Mouse (Mus musculus) heart, postnatal 10 days (tissue): Measurements from ENCODE around the gene Ivd. TPM values are rescaled to one million over a fixed set of nuclear protein-coding genes. Genes with fewer than 3 reads are reported as not detected.

Experiments
- DNase-seq, 2 experiments: peaks; one replicate each; pipeline ENCODE4 v3.0.0; 2021
- intact Hi-C: fragments of 180-260 bp; cut with DNase I; formaldehyde crosslinking; loops from one replicate; pipeline ENCODE4 v1.15.1; 2025
- total RNA-seq, 2 experiments: library from RNA; stranded (reverse); gene quantifications; 2 replicates each; pipeline ENCODE4 v1.2.3; 2021

Ivd gene
- total RNA-seq, 2 experiments from 2014 or later: 96.3 to 98.2 TPM

DNA sequence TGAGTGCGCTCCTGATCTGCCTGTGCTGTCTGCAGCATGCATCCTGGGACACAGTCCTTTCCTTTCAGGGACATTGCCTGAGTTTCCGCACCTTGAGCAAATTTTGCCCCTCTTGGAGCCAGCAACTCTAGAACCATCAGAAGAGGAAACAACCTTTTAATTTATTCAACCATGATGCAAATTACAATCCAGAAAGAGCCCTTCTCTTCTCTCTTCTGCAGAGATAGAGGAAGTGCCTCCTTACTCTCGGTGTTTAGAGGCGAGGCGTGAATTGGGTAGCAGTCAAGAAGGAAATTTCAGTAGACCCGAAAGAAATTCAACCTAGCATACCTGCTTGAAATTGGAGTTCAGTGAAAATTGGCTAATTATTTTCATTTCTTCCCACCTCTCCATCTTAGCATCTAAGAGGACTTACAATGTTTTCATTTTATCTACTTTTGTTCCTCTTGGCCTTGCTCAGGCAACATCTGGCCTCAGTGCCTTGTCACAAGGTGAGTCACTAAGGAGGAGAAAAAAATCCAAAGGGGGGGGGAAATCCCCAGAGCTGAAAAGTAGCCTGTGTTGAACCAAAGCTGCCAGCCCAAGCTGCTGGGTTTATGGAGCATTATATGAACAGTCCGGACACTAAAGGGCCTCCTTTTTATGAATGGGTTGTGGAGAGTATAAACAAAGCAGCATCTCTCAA lies 43.8 kb downstream of the Ivd start:
- intact Hi-C loops: loop anchor here (2.0 kb wide), 1 partner anchor 21 kb away; the partner anchor contains the start of gene Chst14
- DNase-seq: no peak

DNA sequence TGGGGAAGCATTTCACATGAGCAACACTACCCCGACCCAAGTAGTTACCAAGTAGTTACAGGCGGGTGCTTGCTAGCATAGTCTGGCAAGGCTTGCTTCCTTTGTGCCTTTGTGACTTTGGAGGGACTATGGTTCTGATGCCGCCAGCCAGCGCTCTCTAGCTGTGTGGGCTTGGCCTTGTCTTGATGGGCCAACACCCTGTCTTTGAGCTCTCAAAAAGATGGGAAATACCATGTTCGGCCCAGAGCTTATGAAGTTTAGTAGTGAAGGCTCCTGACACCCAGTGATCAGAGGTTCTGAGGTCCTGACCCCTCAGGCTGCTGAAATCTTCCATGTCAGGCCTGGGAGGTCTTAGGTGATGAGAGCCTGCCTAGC lies 44.4 kb downstream of the Ivd start:
- intact Hi-C loops: loop anchor here (2.0 kb wide), 1 partner anchor 21 kb away; the partner anchor contains the start of gene Chst14
- DNase-seq: no peak

DNA sequence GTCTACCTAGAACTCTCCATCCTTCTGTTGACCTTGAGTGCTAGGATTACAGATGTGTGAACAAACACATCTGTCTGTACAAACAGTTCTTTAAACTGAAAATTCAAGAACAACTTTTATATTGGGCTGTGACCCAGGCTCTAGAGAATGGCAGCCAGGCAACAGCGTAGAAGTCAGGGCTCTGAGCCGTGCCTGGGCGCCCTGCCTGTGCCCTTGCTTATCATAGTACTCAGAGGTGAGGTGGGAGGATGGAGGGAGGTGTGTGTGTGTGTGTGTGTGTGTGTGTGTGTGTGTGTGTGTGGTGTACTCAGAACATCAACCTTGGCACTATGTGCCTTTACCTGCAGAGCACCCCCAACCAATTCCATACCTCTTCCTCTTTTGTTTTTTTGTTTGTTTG lies 46.0 kb downstream of the Ivd start:
- intact Hi-C loops: loop anchor here (2.0 kb wide), 1 partner anchor 19 kb away; the partner anchor contains the start of gene Chst14
- peak; percentile 51 to 59 for DNase-seq

DNA sequence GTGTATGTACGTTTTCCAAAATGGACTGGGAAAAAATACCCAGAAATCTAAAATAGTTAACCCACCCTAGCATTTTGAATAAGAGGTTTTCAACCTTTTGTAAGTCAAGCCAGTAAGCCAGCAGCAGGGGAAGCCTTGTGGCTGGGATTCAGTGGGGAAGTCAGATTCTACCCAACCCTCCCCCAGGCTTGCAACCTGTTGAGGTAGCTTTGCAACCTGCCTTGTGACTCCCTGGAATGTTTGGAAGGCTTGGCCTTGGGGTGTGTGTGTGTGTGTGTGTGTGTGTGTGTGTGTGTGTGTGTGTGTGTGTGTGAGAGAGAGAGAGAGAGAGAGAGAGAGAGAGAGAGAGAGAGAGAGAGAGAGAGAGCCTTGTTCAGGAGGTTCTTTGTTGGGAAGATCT lies 47.4 kb downstream of the Ivd start:
- no peak for DNase-seq
- intact Hi-C loops: no loop called here

DNA sequence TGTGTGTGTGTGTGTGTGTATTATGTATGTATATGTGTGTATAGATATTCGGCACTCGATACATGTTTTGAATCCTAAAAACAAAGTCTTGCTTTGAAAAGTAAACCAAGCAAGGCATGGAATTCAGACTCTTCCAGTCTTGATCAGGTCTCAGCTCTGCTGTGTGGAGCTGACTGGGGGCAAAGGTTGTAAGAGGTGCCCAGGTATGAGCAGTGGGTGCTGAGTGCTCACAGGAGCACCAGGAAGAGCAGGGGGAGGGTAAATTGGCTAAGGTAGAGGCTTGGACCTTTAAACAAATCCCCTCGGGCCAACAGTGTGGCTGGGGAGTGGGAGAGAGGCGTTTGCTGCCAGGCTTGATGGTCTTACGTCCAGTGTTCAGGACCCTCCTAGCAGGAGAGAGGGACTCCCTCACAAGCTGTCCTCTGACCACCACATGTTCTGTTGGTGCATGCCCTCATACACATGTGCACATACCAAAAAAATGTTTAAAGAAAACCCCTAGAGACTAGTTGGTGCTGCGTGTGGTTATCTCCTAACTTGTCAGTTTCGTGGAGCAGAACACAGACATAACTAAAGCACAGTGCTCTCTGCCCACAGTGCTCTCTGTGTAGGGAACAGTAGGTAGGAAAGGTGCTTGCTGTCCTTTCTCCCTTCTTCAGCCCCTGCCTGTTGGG lies 49.0 kb downstream of the Ivd start:
- intact Hi-C loops: no loop called here
- DNase-seq: no peak

DNA sequence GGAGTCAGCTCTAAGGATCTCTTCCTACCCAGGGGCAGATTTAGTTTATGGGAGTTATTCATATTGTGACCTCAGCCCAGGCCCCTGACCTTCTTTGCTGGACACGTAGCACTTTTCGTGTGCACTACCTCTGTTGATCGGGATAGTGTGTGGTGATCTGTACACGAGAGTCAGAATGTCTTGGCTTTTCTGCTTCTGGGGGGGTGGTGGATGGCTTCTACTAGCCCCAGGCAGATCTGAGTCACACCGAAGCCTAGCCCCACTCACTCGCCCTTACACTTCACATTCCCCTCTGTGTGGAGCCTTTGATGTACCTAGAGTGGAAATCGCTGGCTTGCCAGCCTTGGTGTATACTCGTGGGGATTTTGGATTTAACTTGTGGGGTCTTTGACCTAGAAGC lies 51.0 kb downstream of the Ivd start:
- intact Hi-C loops: no loop called here
- no peak for DNase-seq

DNA sequence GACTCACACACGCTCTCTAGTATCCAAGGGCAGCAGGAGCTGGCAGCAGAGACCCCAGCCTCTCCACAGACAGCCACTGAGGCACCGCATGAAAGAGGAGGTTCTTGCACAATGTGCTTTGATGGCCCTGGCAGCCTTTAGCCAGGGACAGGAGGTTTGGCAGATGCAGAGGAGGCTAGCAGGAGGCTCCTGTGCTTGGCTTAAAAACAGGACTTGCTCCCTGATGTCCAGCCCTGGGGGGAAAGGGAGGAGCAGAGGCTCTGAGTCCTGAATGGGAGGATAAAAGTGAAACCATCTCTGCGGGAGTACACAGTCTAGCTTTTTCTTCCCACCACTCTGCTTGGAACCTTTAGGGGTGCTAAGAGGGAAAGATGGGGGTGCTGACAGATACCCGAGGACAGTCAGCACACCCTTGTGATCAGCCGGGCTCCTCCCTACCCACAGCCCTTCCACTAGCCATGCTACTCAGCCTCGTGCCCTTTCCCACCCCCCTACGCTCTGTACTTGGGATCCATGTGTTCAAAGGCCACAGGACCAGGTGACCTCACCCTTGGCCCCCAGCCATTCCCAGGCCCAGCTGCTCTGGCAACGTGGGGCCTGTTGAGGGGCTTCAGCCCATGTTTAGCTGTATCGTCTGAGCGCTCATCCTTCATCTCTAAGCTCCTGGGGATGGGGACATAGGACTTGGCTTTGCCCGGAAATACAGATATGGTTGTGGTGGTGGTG lies 52.0 kb downstream of the Ivd start:
- DNase-seq: no peak
- intact Hi-C loops: no loop called here

DNA sequence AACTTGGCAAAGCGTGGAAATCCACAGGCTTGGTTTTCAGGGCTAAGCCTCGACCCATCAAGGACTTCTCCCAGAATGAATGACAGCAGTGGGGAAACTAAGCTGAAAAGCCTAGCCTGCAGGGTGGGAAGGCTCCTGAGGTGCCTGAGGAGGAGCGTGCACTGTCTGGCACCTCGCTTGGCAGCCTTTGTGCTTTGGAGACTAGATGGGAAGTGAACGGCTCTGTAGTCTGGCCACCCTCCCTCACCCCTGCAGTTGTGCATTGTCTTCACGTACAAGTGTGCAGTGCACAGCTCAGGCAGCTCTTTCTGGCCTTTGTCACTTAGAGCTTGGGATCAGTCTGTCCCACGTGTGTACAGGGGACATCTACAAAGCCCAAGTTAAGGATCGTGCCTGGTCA lies 52.9 kb downstream of the Ivd start:
- intact Hi-C loops: no loop called here
- DNase-seq: no peak

DNA sequence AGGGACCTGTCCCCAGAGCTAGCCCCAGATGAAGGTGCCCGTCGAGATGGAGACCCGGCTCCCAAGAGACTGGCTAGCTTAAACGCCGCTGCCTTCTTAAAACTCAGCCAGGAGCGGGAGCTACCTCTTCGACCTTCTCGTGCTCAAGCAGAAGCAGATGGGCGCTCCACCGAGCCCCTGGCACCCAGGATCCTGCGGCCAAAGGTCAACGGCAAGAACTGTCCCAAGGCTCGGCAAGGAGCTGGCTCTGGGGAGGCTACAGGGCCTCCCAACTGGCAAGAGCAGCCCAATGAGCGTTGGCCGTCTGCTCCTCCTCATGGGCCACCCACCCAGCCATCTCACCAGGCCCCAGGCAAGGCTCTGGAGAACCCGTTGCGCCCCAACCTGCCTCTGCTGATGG lies 54.7 kb downstream of the Ivd start:
- intact Hi-C loops: no loop called here
- DNase-seq: no peak

DNA sequence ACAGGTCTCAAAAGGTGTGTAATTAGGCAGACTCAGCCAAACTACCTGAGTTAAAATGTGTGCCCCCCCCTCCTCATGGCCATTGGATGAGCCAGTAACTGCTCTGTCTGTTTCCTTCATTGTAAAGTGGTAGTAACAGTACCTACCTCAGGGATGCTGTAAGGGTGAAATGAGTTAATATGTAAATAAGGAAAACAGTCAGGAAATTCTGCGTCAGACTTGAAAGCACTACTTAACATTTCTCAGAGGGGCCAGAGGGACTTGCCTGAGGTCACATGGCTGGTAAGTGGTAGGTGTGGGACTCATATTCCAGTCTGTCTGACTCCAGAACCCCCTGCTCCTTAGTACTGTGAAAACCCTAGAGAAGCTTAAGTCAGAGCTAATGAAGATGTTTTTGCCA lies 56.8 kb downstream of the Ivd start:
- intact Hi-C loops: no loop called here
- no peak for DNase-seq

DNA sequence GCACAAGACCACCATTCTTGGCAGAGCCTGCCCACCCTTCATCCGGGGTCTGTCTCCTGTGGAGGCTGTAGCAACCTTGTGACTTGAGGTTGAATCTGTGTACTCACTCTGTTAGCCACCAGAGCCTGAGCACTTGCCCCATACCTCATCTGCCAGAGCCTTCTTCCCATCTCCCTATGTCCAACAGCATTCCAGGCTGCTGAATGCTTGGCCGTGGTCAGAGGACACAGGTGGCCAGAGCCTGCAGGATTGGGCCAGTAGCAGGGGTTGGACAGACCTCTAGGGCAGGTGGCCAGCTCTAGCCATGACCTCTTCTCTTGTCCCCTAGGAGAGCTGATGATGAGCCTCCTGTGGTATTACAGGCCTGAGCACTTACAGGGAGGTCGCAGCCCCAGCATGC lies 58.7 kb downstream of the Ivd start:
- no peak for DNase-seq

DNA sequence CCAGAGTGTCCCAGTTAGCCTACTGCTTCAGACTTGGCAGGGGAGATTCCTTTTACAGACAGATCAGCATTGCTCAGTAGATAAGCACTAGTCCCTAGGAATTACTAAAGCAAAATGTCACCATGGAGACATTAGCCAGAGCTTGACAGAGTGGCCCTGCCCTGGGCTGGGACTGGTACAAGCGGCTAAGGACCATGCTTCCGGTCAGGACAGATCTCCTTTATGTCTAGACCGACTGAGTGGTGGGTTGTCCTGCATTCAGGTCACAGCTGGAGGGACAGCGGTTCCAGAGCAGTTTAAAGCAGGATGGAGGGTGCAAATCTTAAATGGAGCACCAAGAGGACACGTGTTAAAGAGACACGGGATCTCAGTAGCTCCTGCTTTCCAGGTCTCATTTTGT lies 64.2 kb downstream of the Ivd start:
- intact Hi-C loops: loop anchor here (2.0 kb wide), 1 partner anchor 19 kb away; no protein-coding TSS in a partner anchor
- DNase-seq: no peak

More for the DNA sequence above, 58.7 kb downstream of the Ivd start:
- intact Hi-C loops: no loop called here

DNA sequence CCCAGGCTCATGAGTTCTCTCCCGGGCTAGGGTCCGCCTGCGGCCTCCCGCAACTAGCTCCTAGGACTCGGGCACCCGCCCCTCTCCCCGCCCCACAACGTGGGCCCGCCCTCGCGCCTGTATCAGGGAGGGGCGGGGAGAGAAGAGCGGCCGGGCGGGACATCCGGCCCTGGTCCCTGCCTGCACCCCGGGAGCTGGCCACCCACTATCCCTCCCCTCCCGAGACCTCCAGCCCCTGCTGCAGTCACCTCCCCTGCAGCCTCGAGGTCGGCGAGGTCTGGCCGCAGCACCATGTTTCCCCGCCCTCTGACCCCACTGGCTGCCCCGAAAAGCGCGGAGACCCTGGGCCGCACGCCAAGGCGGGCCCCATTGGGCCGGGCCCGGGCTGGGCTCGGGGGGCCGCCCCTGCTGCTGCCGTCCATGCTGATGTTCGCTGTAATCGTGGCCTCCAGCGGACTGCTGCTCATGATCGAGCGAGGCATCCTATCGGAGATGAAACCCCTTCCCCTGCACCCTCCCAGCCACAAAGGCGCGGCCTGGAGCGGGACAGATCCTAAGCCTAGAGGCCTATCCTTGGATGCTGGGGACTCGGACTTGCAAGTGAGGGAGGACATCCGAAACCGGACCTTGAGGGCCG lies 64.7 kb downstream of the Ivd start, which contains the start of gene Chst14:
Chst14 (plus strand) TSS at position 136 of the 637 bp plus-strand sequence.
- intact Hi-C loops: loop anchor here (2.0 kb wide), 1 partner anchor 20 kb away; no protein-coding TSS in a partner anchor
- DNase-seq: peak; percentile 84

DNA sequence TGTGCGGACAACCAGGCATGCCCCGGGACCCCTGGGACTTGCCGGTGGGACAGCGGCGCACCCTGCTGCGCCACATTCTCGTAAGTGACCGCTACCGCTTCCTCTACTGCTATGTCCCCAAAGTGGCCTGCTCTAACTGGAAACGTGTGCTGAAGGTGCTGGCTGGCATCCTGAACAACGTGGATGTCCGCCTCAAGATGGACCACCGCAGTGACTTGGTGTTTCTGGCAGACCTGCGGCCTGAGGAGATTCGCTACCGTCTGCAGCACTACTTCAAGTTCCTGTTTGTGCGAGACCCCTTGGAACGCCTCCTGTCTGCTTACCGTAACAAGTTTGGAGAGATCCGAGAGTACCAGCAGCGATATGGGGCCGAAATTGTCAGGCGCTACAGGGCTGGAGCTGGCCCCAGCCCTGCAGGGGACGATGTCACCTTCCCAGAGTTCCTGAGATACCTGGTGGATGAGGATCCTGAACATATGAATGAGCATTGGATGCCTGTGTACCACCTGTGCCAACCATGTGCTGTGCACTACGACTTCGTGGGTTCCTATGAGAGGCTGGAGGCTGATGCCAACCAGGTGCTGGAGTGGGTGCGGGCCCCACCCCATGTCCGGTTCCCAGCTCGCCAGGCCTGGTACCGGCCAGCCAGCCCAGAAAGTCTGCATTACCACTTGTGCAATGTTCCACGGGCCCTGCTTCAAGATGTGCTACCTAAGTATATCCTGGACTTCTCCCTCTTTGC lies 65.4 kb downstream of the Ivd start:
- intact Hi-C loops: loop anchor here (2.0 kb wide), 1 partner anchor 20 kb away; no protein-coding TSS in a partner anchor
- DNase-seq: peak in 1 of 2 experiments; percentile 33

Other genes starting within 250 kb of the Ivd start
- gene Pak6, start 198.7 kb upstream of the Ivd start, total RNA-seq: 10 to 100 TPM; 13.5 to 15.3 TPM
- gene Ankrd63, start 158.0 kb upstream of the Ivd start, total RNA-seq: 1 to 10 TPM in 1 of 2 experiments, under 1 TPM in 1; 0.64 to 1.7 TPM
- gene Plcb2, start 133.5 kb upstream of the Ivd start, total RNA-seq: 1 to 10 TPM; 1.9 to 2.4 TPM
- 10 to 100 TPM; 27.4 to 37.4 TPM for gene Inafm2, start 116.2 kb upstream of the Ivd start, total RNA-seq
- gene Ccdc9b, start 99.3 kb upstream of the Ivd start, total RNA-seq: 1 to 10 TPM; 8.4 to 9.9 TPM
- not detected for gene Phgr1, start 89.2 kb upstream of the Ivd start, total RNA-seq
- gene Disp2, start 82.2 kb upstream of the Ivd start, total RNA-seq: under 1 TPM in 1 of 2 experiments, not detected in 1; 0.07 TPM
- gene Knstrn, start 48.0 kb upstream of the Ivd start, total RNA-seq: 10 to 100 TPM; 16.4 to 19.5 TPM
- gene Bahd1, start 38.4 kb downstream of the Ivd start, total RNA-seq: 10 to 100 TPM; 13.4 to 18.4 TPM
- gene Chst14, start 64.5 kb downstream of the Ivd start, total RNA-seq: 10 to 100 TPM; 14.1 to 14.5 TPM
- gene Ccdc32, start 167.4 kb downstream of the Ivd start, total RNA-seq: 10 to 100 TPM; 12.8 to 17.4 TPM
- 1 to 10 TPM; 5.6 TPM for gene Rpusd2, start 172.8 kb downstream of the Ivd start, total RNA-seq
- 1 to 10 TPM; 6.7 to 9.1 TPM for gene Knl1, start 185.2 kb downstream of the Ivd start, total RNA-seq